Mouse (Mus musculus): ENCODE measurements around the gene Gfer.
"Not testable (repeated sequence)": the region's sequence is repeated elsewhere in the genome, so short reads cannot be mapped to it uniquely, and the experiment has no call there.

Gene Gfer

GRCm38 (mm10) chr17:24687599-24687998, 8.4 kb downstream of the Gfer start:
- no peak for DNase-seq (ENCODE audit: inconsistent ontology term)

- peak; percentile 68 for DNase-seq (ENCODE audit: inconsistent ontology term)
Measured at GRCm38 (mm10) chr17:24687146-24687595, 8.8 kb downstream of the Gfer start.

GRCm38 (mm10) chr17:24686514-24686913, 9.4 kb downstream of the Gfer start:
- peak; percentile 30 for DNase-seq (ENCODE audit: inconsistent ontology term)

- DNase-seq (ENCODE audit: inconsistent ontology term) = no peak
Measured at GRCm38 (mm10) chr17:24677500-24678080, 18.4 kb downstream of the Gfer start.

- no peak for DNase-seq (ENCODE audit: inconsistent ontology term)
Measured at GRCm38 (mm10) chr17:24676877-24677276, 19.1 kb downstream of the Gfer start.

GRCm38 (mm10) chr17:24676187-24676586, 19.8 kb downstream of the Gfer start:
- peak; percentile 30 for DNase-seq (ENCODE audit: inconsistent ontology term)

- DNase-seq (ENCODE audit: inconsistent ontology term) = no peak
Measured at GRCm38 (mm10) chr17:24674277-24674676, 21.7 kb downstream of the Gfer start.

- DNase-seq (ENCODE audit: inconsistent ontology term) = peak; percentile 66
Measured at GRCm38 (mm10) chr17:24672141-24672540, 23.8 kb downstream of the Gfer start.

GRCm38 (mm10) chr17:24671346-24671745, 24.6 kb downstream of the Gfer start:
- DNase-seq (ENCODE audit: inconsistent ontology term) = no peak

GRCm38 (mm10) chr17:24670246-24670844, 25.6 kb downstream of the Gfer start:
- DNase-seq (ENCODE audit: inconsistent ontology term) = no peak

GRCm38 (mm10) chr17:24669545-24670245, 26.3 kb downstream of the Gfer start, which contains the start of gene Zfp598:
Zfp598 (plus strand) TSS chr17:24669687.
- peak; percentile 94 for DNase-seq (ENCODE audit: inconsistent ontology term)

- not testable (repeated sequence) for DNase-seq (ENCODE audit: inconsistent ontology term)
Measured at GRCm38 (mm10) chr17:24669214-24669544, 26.8 kb downstream of the Gfer start.

- DNase-seq (ENCODE audit: inconsistent ontology term) = no peak
Measured at GRCm38 (mm10) chr17:24667416-24667815, 28.5 kb downstream of the Gfer start.

GRCm38 (mm10) chr17:24667011-24667410, 28.9 kb downstream of the Gfer start:
- DNase-seq (ENCODE audit: inconsistent ontology term) = not testable (repeated sequence)

- DNase-seq (ENCODE audit: inconsistent ontology term) = peak; percentile 51
Measured at GRCm38 (mm10) chr17:24658017-24658758, 37.8 kb downstream of the Gfer start, which contains the start of gene Npw. Npw (minus strand) TSS chr17:24658457.

GRCm38 (mm10) chr17:24654969-24655368, 41.0 kb downstream of the Gfer start:
- DNase-seq (ENCODE audit: inconsistent ontology term) = no peak

- peak; percentile 79 for DNase-seq (ENCODE audit: inconsistent ontology term)
Measured at GRCm38 (mm10) chr17:24653967-24654710, 41.8 kb downstream of the Gfer start.

- DNase-seq (ENCODE audit: inconsistent ontology term) = no peak
Measured at GRCm38 (mm10) chr17:24651835-24652234, 44.1 kb downstream of the Gfer start.

GRCm38 (mm10) chr17:24650766-24651165, 45.2 kb downstream of the Gfer start:
- no peak for DNase-seq (ENCODE audit: inconsistent ontology term)

GRCm38 (mm10) chr17:24650070-24650616, 45.8 kb downstream of the Gfer start, which contains the start of gene Slc9a3r2:
Slc9a3r2 (minus strand) TSS chr17:24650327.
- DNase-seq (ENCODE audit: inconsistent ontology term) = peak; percentile 75

GRCm38 (mm10) chr17:24649581-24650069, 46.3 kb downstream of the Gfer start:
- peak; percentile 58 for DNase-seq (ENCODE audit: inconsistent ontology term)

Measured in Muller cell, postnatal 12 days (primary cell).